Mouse (Mus musculus): ENCODE results near the gene Gm5580.
"Not testable (repeated sequence)": the region's sequence is repeated elsewhere in the genome, so short reads cannot be mapped to it uniquely, and the experiment has no call there.

The Gm5580 gene

DNA sequence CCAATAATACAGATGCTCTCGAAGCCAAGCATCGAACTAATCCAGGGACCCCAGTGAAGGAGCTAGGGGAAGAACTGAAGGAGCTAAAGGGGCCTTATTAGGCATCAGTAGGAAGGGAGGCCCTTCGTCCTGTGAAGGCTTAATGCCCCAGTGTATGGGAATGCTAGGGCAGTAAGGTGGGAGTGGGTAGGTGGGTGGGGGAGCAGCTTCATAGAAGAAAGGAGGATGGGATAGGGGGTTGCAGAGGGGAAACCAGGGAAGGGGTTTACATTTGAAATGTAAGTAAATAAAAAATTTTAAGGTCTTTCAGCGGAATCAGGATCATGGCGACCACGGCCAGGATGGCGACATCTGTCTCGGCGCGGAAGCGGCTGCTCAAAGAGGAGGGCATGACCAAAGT, at the start of gene Gm5580:
TSS of gene Gm5580 (plus strand) at position 301 of the 400 bp plus-strand sequence.
- CTCF ChIA-PET: not testable (repeated sequence)

DNA sequence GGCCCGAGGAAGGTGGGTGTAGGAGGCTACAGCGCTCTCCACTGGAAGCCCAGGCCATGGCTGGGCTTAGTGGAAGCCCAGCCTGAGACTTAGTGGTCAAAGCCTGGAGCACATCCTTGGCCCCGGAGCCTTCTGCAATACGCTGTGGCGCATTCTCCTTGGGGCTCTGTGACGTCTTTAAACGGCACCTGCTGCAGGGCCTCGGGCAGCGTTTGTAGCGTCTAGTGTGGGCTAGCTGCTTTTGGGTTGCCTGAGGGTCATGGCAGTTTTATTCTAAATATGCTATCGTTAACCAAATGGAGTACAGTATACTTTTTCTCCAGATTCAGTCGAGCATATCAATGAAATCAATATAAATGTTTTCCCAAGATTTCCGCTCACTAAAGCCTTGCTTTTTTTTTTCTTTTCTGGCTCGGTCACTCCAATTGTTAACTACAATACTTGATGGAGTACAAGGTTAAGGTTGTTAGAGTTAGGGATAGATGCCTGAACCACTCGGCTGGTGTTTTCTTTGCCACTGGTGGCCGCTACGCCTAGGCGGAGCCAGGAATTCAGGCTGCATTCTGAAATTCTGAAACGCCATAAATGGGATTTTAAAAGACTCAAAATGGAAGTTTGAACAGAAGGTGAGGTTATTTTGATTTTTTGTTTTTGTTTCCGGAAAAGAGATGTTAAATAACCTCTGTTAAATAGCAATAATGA, 44.5 kb upstream of the Gm5580 start, which contains the start of gene Olfr212:
TSS of gene Olfr212 (plus strand) at position 215 of the 702 bp plus-strand sequence.
- CTCF ChIA-PET: not testable (repeated sequence)

DNA sequence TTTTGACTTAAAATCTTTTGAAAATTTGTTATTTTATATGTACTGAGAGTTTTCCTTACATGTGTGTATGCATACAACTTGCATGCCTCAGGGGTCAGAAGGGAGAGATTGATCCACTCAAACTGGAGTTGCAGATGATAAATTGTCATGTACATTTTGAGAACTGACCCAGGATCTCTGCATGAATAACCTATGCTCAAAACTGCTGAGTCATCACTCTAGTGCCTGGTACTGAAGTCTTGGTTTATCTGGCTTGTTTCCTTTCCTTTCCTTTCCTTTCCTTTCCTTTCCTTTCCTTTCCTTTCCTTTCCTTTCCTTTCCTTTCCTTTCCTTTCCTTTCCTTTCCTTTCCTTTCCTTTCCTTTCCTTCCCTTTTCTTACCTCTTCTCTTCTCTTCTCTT, 36.1 kb upstream of the Gm5580 start:
- CTCF ChIA-PET: no interaction called here

DNA sequence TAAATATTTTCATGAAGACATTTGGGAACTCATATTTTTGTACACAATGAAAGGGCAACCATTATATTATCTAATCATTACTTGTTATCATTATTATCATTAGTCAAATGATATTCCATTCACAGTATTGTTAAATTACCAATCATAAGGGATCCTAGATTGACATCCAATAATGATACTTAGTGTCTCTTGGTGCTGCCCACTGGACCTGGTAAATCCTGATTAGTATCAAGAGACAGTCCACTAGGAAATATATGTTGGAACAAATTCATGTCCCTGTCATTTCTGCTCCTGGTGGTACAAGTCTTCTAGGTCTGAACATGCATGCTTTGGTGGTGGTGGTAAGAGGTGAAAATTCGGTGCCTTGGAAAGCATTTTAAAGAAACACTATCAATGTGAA, 12.8 kb upstream of the Gm5580 start, which contains the start of gene Olfr213:
TSS of gene Olfr213 (plus strand) at position 301 of the 400 bp plus-strand sequence.
- CTCF ChIA-PET: no interaction called here

DNA sequence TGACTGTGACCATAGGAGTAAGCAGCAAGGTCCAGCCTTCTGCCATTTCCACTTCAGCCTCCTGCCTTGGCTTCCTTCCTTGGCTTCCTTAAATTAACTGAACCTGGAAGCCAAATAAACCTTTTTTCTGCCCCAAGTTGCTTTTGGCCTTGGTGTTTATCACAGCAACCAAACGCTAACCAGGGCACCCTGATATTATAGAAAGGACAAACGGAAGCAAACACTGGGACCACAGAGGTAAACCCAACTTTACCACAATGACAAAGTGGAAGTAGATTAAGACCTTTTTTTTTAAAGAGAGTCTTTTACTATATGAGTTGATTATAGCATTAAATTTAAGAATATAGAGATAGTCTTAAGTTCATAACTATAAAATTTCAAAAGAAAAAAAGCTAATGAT, 8.4 kb upstream of the Gm5580 start:
- CTCF ChIA-PET: no interaction called here

DNA sequence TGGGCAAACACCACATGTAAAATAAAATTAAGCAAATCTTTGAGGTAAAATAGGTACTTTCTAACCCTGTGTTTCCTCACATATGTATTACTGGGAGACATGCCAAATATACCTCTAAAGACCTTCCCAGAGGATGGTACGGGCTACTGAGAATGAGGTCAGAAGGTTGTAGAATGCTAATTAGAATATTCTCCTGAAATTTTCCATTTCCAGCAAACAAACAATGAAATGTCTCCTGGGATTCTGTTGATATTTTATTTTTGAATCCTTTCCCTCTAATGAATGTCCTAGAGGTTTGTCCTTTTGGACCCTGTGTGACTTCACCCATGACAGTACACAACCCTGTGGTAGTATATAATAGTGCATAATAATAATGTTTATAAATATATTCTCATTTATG, 3.0 kb downstream of the Gm5580 start, which contains the start of gene Olfr214:
TSS of gene Olfr214 (plus strand) at position 301 of the 400 bp plus-strand sequence.
- CTCF ChIA-PET: no interaction called here

DNA sequence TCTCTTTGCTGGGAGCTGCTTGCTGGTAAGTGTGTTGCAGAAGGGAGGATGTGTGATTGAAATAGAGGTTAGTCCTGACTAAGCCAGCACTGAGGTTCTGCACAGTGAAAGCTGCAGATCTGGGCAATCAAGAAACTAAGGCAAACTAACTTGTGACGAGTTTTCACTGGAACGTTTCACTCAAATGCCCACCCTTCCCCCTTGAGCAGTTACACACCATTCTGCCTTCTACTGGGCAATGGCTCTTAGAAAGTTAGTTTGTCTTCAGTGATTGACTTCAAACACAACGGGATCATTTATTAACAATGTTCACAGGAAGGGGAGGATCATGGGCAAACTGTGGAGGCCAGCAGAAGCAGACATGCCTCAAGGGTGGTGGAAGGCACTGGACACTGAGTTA, 4.0 kb downstream of the Gm5580 start:
- CTCF ChIA-PET: no interaction called here

DNA sequence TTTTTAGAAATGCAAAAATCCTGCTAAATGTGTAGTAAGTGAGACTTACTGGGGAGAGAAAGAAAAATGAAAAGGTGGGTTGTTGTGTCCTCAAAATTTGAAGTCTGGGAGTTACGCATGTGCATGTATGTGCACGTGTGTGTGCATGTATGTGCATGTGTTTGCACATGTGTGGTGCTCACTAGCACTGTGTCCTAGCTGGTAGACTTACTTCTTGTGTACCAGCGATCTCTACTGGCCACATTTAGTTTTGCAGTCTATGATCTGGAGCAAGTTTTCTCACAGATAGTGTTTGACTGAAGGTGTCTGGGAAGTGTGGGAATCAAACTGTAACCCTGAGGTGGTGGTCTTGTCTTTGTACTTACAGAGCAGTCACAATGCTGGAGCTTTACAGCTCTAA, 18.9 kb downstream of the Gm5580 start:
- CTCF ChIA-PET: no interaction called here

DNA sequence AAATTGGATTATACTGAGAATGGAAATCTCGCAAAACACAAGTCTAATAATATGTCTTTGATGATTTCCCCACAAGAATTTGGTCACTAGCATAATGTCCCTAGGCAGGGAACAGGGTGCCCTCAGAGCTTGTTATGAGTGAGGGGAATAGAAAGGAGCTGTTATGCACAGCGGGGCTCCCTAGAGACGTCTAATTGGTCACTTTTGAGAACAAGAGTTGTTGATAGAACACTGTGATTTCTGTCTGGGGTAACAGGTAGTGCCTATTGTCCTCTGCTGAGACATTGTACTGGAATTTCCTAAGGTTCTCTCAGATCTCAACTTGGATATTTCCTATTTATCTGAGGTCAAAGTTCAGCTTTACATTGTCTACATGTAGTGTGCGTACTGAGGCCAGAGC, 33.2 kb downstream of the Gm5580 start, which contains the start of gene Olfr215:
TSS of gene Olfr215 (minus strand) at position 101 of the 400 bp plus-strand sequence.
- CTCF ChIA-PET: no interaction called here

DNA sequence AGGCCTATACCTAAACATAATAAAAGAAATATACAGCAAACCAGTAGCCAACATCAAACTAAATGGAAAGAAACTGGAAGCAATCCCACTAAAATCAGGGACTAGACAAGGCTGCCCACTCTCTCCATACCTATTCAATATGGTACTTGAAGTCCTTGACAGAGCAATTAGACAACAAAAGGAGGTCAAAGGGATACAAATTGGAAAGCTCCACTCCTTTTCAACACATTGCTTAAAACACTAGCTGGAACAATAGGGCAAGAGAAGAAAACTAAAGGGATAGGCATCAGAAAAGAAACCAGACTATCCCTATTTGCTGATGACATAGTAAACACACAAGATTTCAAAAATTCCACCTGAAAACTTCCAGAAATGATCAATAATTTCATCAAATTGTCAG, 50.0 kb downstream of the Gm5580 start:
- CTCF ChIA-PET: not testable (repeated sequence)

Data from spleen, embryonic (tissue).